Mouse (Mus musculus): ENCODE measurements at regions not wholly inside any gene's neighbourhood (a gene's known extent, or its start where the extent isn't known, plus 50 kb on each side); places are given as distances from the start of the nearest gene placed in this dataset.

- Histone ChIP-seq H3ac (ENCODE audit: control insufficient read depth, insufficient read length, low read depth) (no peak overlapping the region), H3K4me3 (ENCODE audit: insufficient read depth, poor library complexity, severe bottlenecking) (no peak overlapping the region), H3K27me3 (ENCODE audit: control insufficient read depth, insufficient read depth, insufficient read length) (no peaks in the 10 kb centered on the region), H3K36me3 (ENCODE audit: control insufficient read depth, insufficient read depth) (no peaks in the 10 kb centered on the region), H3K79me3 (ENCODE audit: low read depth) (no peaks in the 10 kb centered on the region), H3K79me2 (ENCODE audit: control insufficient read depth, insufficient read depth) (no peaks in the 10 kb centered on the region)
- TF ChIP-seq MAX (IDR thresholded peaks at IDR 0.05) (no peak), FOSL1 (IDR thresholded peaks at IDR 0.05; ENCODE audit: insufficient read depth, low read length, poor library complexity, severe bottlenecking) (no peak), CTCF (IDR thresholded peaks at IDR 0.05; ENCODE audit: control insufficient read depth, insufficient read depth, insufficient read length) (no peak), MYOD1 (IDR thresholded peaks at IDR 0.05; ENCODE audit: control insufficient read depth, insufficient read length, low read depth) (no peak), MYOG (IDR thresholded peaks at IDR 0.05; ENCODE audit: control insufficient read depth, extremely low read depth, insufficient read length) (no peak), USF1 (IDR thresholded peaks at IDR 0.05; ENCODE audit: low read depth) (no peak), CEBPB (IDR thresholded peaks at IDR 0.05; ENCODE audit: low read depth) (no peak)
Observed at GRCm38 (mm10) chr12:78133341-78133740, 60.7 kb upstream of the Gm6657 start.

- Histone ChIP-seq H3K36me3 (ENCODE audit: control insufficient read depth, insufficient read depth) (no peaks in the 10 kb centered on the region), H3ac (ENCODE audit: control insufficient read depth, insufficient read length, low read depth) (no peak overlapping the region), H3K79me2 (ENCODE audit: control insufficient read depth, insufficient read depth) (no peaks in the 10 kb centered on the region), H3K4me3 (ENCODE audit: insufficient read depth, poor library complexity, severe bottlenecking) (no peak overlapping the region), H3K79me3 (ENCODE audit: low read depth) (no peaks in the 10 kb centered on the region), H3K27me3 (ENCODE audit: control insufficient read depth, insufficient read depth, insufficient read length) (no peaks in the 10 kb centered on the region)
- TF ChIP-seq FOSL1 (IDR thresholded peaks at IDR 0.05; ENCODE audit: insufficient read depth, low read length, poor library complexity, severe bottlenecking) (no peak), MYOG (IDR thresholded peaks at IDR 0.05; ENCODE audit: control insufficient read depth, extremely low read depth, insufficient read length) (no peak)
Observed at GRCm38 (mm10) chr12:78133984-78134383, 60.1 kb upstream of the Gm6657 start.

GRCm38 (mm10) chr12:78137196-78137595, 56.8 kb upstream of the Gm6657 start:
- TF ChIP-seq MAX (IDR thresholded peaks at IDR 0.05) (no peak), MYOG (IDR thresholded peaks at IDR 0.05; ENCODE audit: control insufficient read depth, extremely low read depth, insufficient read length) (no peak), USF1 (IDR thresholded peaks at IDR 0.05; ENCODE audit: low read depth) (no peak), FOSL1 (IDR thresholded peaks at IDR 0.05; ENCODE audit: insufficient read depth, low read length, poor library complexity, severe bottlenecking) (no peak), CEBPB (IDR thresholded peaks at IDR 0.05; ENCODE audit: low read depth) (no peak), CTCF (IDR thresholded peaks at IDR 0.05; ENCODE audit: control insufficient read depth, insufficient read depth, insufficient read length) (no peak), MYOD1 (IDR thresholded peaks at IDR 0.05; ENCODE audit: control insufficient read depth, insufficient read length, low read depth) (no peak)
- no peaks in the 10 kb centered on the region for H3K79me3 ChIP-seq (ENCODE audit: low read depth)
- H3K79me2 ChIP-seq (ENCODE audit: control insufficient read depth, insufficient read depth) = no peaks in the 10 kb centered on the region
- H3K4me3 ChIP-seq (ENCODE audit: insufficient read depth, poor library complexity, severe bottlenecking) = no peak overlapping the region
- H3ac ChIP-seq (ENCODE audit: control insufficient read depth, insufficient read length, low read depth) = no peak overlapping the region
- H3K36me3 ChIP-seq (ENCODE audit: control insufficient read depth, insufficient read depth) = no peaks in the 10 kb centered on the region
- H3K27me3 ChIP-seq (ENCODE audit: control insufficient read depth, insufficient read depth, insufficient read length) = no peaks in the 10 kb centered on the region

GRCm38 (mm10) chr12:78138467-78138866, 55.6 kb upstream of the Gm6657 start:
- H3K36me3 ChIP-seq (ENCODE audit: control insufficient read depth, insufficient read depth) = no peaks in the 10 kb centered on the region
- no peak overlapping the region for H3K4me3 ChIP-seq (ENCODE audit: insufficient read depth, poor library complexity, severe bottlenecking)
- no peak overlapping the region for H3ac ChIP-seq (ENCODE audit: control insufficient read depth, insufficient read length, low read depth)
- no peaks in the 10 kb centered on the region for H3K27me3 ChIP-seq (ENCODE audit: control insufficient read depth, insufficient read depth, insufficient read length)
- no peaks in the 10 kb centered on the region for H3K79me2 ChIP-seq (ENCODE audit: control insufficient read depth, insufficient read depth)
- no peaks in the 10 kb centered on the region for H3K79me3 ChIP-seq (ENCODE audit: low read depth)
- TF ChIP-seq MYOG (IDR thresholded peaks at IDR 0.05; ENCODE audit: control insufficient read depth, extremely low read depth, insufficient read length) = no peak
- TF ChIP-seq CTCF (IDR thresholded peaks at IDR 0.05; ENCODE audit: control insufficient read depth, insufficient read depth, insufficient read length) = no peak
- no peak for TF ChIP-seq MAX (IDR thresholded peaks at IDR 0.05)
- no peak for TF ChIP-seq USF1 (IDR thresholded peaks at IDR 0.05; ENCODE audit: low read depth)
- TF ChIP-seq CEBPB (IDR thresholded peaks at IDR 0.05; ENCODE audit: low read depth) = no peak
- TF ChIP-seq FOSL1 (IDR thresholded peaks at IDR 0.05; ENCODE audit: insufficient read depth, low read length, poor library complexity, severe bottlenecking) = no peak
- no peak for TF ChIP-seq MYOD1 (IDR thresholded peaks at IDR 0.05; ENCODE audit: control insufficient read depth, insufficient read length, low read depth)
